Mouse (Mus musculus) adipocyte (in vitro differentiated cells): ENCODE results near the gene Morn4.
A peak's percentile ranks its signal among the peaks of the same experiment; 100 is the strongest.

ENCODE experiments used
- DNase-seq: peaks from one replicate; pipeline ENCODE4 v3.0.0-alpha.2; 2016; ENCODE audit warnings: low spot score

The Morn4 gene

DNA sequence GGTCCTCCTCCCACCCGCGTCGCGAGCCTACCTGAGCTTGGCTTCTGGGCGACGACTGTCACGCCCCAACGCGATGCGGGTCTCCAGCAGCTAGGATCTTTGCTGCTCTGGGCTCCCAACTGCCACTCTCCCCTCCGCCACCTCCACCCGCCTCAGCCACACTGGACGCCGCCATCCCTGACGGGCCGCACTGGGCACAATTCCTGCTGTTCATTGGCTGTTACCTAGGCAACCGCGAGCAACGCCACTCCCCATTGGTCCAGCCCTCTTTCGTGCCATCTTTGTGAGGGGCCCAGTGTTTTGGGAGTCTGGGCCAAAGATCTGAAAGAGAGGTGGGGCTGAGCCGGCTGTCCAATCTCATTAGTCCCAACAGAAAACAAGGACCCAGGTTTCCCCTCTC lies at the start of gene Morn4:
Gene Morn4 (minus strand): TSS at position 192 of the 400 bp plus-strand sequence.
- DNase-seq = peak; percentile 96

DNA sequence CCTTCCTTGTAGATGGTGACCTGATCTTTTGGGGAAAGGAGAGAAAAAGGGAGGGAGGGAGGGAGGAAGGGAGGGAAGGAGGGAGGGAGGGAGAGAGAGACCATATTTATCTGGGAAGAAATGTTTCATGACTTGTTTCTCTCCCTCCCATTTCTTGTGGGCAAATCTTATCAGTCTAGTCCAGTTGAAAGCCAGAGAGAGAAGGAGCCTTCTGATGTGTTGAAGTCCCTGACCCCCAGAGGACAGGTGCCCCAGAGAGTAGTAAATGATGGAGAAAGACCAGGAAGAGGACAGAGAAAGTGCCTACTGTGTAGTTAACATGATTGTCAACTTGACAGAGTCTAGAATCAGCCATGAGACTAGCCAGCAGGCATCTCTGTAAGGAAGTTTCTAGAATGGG lies 48.9 kb upstream of the Morn4 start:
- no peak for DNase-seq

DNA sequence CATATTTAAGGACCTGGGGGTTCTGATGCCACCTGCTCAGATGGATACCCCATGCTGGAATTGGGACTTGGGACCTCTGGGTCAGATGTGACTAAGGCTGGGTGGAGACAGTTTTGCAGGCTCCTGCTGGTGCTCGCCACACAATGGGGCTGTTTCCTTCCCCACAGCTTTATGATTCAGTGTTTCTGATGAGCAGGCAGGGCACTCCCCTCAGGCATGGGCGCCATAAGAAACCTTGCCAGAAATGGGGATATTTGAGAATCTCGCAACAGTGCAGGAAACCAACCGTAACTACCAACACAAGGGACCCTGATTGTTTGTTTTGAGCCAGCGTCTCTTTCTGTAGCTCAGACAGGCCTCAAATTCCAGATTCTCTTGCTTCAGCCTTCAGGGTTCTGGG lies 44.9 kb upstream of the Morn4 start:
- DNase-seq = no peak

DNA sequence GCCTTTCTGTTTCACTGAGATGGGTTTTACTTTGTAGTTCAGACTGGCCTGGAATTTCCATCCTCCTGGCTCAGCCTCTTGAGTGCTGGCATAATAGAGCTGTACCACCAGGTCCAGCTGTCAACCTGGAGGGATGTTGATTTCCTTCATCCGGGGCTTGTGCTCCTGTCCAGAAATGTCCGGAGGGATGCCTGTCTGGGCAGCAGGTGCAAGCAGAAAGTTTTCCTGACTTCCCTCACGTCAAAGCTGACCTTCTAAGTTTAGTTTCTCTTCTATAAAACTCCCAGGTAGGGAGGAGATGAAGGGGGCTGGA lies 44.1 kb upstream of the Morn4 start:
- DNase-seq = no peak

DNA sequence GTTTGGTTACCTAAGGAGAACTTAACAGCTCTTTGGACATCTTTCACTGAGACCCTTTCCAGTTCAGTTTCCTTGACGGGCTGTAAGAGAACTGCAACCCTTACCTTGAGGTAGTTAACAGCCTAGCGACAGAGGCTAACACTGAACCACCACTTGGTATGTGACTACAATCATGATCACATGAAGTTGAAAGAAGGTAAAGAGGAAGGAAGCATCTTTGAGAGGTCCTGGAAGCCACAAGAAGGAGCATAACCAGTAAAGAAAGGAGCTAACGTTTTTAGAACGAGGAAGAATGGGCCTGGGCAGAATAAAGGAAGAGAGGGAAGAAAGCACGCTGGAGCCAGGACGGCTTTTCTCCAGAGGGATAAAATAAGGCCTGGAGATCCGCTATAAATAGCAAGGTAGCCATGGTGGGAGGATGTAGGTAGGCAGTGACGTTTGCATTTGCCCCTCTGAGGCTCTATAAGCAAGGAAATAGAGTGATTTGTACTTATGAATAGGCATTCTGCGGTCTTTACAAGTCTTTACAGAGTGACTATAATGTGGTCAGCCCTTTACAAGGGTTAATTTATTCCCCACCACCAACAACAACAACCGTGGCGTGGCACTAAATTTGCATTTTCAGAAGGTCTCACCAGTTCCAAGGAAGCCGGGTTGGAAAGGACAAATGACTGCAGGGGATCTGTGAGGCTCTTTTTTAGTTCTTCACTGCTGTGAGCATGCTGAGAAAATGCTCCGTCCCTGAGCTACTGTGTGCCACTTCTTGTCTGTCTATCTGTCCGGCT lies 43.5 kb upstream of the Morn4 start:
- DNase-seq = no peak

DNA sequence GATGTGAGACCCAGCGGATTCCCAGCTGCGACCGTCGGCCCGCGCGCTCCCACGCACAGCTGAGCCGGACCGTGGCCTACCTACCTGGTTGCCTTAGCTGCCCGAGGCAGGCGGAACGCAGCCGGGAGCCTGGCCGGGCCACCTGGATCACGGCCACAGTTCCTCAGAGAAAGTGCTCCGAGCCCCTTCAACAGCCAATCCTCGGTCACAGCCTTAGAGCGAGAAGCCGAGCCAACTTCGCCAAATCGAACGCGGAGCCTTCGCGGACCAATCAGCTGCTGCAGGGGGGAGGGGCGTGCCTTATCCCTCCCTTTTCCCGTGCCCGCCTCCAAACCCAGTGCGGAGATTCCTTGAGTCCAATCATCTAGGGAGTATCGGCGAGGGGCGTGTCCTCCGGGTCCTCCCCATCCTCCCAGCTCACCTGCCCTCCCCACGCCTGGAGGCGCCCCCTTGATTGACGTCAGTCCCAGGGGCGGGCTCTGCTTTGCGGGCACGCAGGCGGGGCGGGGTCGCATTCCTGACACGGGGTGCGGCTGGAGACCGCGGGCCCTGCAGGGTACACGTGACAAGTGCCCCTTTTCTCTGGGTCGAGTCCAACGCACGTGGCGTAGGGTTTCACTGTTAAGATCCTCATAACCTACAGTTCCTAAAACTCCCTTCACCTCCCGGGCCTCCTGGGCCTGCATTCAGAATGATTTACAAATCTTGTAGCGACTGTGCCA lies 42.8 kb upstream of the Morn4 start, which contains the start of gene Avpi1:
Gene Avpi1 (minus strand): TSS at position 273 of the 722 bp plus-strand sequence.
- DNase-seq = peak; percentile 99

DNA sequence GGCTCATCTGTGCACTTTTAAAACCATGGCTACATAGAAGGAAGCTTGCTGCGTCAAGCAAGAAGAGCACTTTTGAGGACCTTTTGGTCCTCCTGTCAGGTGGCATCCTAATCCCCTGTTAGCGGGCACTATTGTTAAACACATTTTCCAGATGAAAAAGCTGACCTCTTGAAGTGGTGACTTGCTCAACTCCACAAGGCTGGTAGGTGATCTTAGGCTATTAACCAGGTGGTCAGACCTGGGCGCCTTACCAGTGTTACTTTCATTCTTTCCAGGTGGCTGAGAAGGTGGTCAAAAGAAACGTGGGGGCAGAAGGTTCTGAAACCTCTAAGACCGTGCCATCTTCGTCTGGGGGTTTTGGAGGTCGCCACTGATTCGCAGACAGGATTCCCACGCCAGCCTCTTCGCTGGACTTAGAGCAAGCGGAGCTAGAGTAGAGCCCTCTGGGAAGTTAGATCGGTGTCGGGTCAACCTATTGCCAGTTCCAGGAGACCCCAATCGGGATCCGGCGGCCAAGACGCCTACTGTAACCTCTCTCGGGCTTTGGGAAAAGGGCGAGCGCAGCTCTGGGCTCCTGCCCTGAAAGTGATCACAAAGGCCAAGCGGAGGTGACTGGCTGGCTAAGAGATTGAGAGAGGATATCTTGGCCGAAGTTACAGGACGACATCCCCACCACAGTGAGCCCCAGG lies 42.0 kb upstream of the Morn4 start:
- DNase-seq = no peak

DNA sequence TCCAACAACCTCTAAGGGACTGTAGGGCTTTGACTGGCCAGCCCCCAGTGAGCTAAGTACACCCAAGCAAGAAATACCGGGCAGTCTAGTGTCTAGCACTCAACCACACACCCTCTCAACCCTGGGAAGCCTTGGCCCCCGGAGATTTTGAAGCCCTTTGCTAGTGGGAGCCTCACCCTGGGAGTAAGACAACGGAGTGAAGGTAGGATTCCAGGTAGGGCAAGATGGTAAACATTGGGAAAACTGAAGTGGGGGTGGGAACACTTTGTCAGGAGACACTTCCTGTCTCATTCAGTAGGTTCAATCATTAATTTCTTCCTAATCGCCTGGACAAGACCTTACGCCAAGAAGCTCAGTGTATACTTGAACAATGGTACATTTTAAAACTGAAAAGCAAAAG lies 40.9 kb upstream of the Morn4 start:
- no peak for DNase-seq

DNA sequence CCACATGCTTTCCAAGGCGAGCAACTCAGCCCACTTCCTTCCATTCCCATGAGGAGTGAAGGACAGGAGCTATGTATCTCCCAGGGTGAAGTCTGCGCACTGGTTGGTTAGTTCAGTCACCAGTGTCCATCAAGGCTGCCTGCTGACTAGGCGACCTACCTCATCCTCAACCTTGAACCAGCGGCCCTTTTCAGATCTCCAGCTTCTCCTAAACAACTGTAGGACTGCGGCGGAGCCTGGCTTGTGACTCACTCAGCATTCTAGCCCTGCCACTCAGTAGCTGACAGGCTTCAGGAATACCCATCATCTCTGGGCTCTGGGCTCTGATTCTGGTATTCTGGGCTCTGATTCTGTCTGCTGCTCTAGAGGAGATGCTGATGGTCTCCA lies 40.1 kb upstream of the Morn4 start:
- no peak for DNase-seq

DNA sequence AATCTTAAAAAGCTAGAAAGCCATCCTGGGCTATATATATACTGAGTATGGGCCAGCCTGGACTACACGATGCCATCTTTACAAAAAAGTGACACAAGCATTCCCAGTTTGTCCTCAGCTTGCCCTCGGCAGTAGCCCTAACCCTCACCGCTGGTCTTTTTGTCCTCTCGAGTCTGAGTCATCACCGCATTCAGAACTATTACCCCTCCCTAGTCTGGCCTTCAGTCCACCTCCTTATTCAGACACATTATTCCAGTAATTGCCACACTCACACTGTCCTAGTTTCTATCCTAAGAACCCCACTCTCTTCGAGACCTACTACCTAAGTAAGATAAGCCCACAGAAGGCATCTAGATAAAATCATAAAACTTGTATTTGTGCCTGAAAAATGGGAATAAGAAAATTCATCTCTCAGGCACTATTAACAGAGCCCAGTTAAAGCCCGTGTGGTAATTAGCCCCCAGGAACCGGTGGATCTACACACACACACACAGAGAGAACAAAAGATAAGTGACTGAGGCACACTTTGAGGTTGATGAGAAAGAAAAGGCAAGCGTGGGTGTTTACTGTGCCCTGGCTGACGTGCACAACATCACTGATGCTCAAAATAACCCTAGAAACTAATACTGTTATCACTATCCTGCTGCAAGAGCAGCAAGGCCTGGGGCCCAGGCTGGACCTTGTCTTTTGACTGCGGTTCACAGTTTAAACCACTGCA lies 39.5 kb upstream of the Morn4 start:
- DNase-seq = no peak

DNA sequence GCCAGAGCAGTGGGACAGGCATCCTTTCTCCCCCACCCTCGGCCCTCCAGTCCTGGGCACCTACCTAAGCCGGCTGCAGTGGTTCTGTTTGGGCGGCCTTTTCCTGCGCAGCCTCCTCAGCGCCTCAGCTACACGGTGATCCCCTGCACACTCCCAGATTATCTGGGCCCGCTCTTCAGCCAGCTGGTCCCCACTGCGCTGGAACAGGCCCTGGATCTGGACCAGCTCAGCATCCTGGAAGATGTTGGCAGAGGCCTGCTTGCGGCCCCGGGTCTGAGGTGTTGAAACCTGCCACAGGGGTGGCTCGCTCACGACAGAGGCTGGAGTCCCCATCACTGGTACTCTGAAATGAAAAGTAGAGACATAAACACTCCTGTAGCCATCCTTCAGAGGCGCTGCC lies 38.5 kb upstream of the Morn4 start:
- no peak for DNase-seq

DNA sequence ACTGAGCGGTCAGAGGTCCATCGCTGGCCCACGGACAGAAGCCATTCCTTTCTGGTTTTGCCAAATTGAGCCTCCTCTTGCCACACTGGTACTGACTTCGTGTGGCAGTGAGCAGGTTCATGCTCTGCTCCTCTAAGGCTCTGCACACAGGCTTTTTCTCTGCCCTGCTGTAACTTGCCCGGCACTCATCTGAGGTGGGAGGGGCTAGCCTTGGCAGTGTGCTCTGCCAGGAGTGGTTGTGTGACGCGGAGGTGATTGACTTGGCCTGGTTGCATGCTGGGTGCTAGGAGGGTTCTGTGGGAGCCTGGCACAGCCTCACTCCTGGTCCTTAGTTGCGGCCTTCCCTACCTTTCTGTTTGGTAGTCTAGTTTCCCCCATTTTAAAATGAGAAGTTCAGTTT lies 34.3 kb upstream of the Morn4 start:
- no peak for DNase-seq

DNA sequence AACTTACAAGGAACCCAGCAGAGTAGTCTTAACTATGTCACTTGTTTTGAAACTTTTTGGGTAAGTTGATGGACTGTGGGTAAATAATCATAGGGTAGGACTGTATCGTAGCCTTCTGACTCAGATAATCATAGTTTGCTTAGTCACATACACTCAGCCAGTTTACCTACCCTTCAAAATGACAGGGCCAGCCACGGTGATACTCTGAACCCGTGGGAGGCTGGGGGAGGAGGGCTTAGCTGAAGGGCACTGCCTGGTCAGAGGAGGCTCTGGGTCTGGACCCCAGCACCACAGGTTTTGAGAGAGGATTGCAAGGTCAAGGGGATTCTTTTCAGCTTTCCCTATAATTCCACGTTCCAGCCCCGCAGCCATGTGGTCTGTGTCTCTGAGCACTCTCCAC lies 32.4 kb upstream of the Morn4 start:
- no peak for DNase-seq

DNA sequence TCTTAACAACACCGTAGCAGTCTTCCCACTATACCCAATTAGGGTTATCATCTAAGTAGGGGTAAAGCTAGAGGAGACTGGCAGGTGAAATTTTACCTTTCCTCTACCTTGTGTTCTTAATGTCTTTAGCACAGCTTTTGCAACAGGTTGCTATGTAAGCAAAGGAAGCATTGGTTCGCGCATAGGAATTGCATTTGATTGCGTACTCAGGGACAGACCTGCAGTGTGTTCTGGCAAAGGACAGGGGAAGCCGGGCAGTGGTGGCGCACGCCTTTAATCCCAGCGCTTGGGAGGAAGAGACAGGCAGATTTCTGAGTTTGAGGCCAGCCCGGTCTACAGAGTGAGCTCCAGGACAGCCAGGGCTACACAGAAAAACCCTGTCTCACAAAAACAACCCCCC lies 32.0 kb upstream of the Morn4 start:
- no peak for DNase-seq

DNA sequence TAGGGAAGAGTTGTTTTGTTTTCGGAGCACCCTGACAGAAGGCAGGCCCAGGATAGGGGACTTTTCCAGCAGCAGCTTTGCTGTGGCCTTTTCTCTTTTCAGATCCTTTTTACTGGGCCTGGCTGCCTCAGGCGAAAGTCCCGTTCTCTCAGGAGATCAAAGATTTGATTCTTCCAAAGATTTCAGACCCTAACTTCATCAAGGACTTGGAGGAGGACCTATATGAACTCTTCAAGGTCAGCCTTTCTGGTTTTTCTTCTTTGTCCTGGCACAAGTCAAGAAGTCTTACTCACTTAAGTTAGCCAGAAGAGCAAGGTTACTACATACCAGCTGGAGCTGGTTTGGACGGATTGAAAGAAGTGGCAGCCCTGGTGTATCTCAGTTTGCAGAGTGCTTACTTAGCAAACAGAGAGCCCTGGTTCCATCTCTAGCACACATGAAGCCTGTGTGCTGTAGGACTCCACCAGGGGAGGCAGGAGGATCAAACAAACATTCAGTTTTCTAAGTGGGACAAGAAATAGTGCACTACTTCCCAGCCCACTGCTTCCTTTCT lies 29.7 kb upstream of the Morn4 start:
- DNase-seq = no peak

DNA sequence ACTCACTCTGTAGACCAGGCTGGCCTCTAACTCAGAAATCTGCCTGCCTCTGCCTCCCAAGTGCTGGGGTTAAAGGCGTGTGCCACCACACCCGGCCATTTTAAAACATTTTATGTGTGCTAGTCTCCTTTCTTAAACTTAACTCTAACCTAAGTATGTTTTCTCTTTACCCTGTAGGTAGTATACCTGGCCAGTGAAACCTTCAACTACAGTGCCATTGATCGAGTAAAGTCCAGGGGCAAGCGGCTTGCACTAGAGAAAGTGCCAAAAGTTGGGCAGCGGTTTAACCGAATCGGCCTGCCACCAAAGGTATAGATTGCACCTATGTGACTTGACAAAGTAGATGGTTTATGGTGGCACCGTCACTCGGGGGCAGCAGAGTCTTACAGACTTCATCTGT lies 18.5 kb upstream of the Morn4 start:
- no peak for DNase-seq

DNA sequence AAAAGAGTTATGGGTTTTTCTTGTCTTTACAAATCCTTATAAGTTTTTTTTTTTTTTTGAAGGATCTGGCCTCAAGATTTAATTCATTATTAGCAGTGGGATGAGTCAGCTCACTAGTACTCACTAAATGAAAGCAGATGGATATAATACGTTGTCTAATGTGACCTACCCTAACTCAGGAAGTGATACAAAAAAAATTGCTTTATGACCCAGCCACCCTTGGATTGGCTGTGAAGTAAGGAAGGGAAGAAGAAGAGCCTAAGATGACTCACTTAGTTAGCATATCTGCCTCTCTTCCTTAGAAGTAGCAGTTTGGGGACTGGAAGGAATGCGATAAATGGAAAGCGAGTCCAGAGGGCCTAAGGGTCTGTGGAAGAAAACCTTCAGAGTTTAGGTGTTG lies 13.2 kb upstream of the Morn4 start:
- no peak for DNase-seq

DNA sequence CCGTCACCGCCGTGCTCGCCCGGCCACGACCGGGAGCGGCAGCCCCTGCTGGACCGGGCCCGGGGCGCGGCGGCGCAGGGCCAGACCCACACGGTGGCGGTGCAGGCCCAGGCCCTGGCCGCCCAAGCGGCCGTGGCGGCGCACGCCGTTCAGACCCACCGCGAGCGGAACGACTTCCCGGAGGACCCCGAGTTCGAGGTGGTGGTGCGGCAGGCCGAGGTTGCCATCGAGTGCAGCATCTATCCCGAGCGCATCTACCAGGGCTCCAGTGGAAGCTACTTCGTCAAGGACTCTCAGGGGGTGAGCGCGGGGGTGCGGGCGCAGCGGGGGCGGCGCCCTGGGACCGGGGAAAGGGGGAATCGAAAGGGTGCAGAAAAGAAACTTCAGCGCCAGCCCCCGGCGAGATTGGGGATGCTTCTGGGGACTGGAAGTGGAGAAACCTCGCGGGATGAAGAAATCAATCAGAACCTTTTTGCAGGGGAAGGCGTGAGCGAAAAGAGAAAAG lies 4.5 kb upstream of the Morn4 start:
- peak; percentile 70 for DNase-seq

DNA sequence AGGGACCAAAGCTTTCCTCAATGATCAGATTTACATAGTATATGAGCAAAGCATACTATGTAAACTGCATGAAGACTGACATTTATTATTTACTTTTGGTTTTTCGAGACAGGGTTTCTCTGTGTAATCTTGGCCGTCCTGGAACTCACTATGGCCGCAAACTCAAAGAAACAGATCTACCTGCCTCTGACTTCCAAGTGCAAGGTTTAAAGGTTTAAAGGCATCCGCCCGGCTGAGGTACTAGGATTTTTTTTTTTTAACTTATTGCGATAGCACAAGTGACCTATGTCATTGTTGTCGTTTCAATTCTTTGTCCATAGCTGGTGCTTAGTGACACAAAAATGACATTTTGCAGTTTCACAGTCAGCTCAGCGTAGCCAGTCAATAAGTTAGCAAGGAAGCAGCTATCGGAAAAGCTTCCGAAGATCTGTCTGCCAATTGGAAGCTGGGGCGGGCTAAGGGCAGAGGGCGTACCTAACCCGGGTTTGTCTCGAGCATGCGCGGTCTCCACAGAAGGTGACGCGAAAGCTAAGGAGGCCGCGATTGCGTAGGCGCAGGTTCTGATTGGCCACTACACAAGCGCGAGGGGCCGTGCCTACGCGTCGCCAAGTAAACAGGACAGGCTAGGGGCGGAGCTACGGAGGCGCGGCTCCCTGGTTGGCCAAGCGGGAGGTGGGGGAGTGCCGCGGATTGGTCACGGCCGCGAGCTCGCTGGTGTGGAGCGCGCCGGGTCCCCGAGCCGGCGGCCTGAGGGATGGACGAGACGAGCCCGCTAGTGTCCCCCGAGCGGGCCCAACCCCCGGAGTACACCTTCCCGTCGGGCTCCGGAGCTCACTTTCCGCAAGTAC lies 3.8 kb upstream of the Morn4 start, which contains the start of gene Pi4k2a:
Gene Pi4k2a (plus strand): TSS at position 723 of the 848 bp plus-strand sequence.
- peak; percentile 100 for DNase-seq

DNA sequence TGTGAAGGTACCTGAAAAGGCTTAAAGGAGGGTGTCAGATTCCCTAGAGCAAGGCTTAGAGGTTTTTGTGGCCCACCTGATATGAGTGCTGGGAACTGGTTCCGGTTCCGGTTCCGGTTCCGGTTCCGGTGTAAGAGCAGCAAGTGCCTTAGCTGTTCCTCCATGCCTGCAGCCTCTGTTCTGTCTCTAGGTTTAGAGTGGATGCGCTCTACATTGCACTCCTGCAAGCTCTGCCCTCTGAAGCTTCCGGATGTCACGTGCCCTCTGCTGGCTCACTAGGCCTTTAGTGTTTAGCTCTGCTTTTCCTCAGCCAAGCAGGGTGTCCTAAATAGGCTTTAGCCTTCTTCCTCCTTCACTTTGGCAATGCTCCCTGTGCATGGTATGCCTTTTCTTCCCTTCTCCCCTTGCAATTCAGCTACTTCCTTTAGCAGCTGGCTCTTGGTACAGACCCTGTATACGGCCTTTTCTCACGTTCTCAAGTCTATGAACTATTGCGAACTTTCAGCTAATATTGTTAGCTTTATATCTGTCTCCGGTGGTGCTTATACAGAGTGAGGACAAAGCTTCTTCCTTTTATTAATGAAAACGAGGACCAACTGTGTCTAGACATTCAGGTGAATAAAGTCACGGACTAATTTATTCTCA lies 3.1 kb upstream of the Morn4 start:
- DNase-seq = peak; percentile 65
